Mouse (Mus musculus) ES-E14 (cell line): ENCODE measurements around the gene Hist1h4j. TPM values are rescaled to one million over a fixed set of nuclear protein-coding genes. Genes with fewer than 3 reads are reported as not detected.

Experiments used
- DNase-seq: peaks from one replicate; pipeline ENCODE4 v3.0.0-alpha.2; 2013; ENCODE audit warnings: low read depth, low spot score
- H3K27ac ChIP-seq: 2 replicates; pipeline ENCODE4 v1.5.1; 2012; ENCODE audit warnings: low read depth, mild to moderate bottlenecking, low read length, moderate library complexity, mixed read lengths; ENCODE audit not compliant: poor library complexity, insufficient read depth, severe bottlenecking
- H3K36me3 ChIP-seq: 2 replicates; pipeline ENCODE4 v1.6.1; 2012; ENCODE audit warnings: mild to moderate bottlenecking, low read length, moderate library complexity, mixed read lengths; ENCODE audit not compliant: control insufficient read depth, poor library complexity, insufficient read depth, severe bottlenecking
- H3K4me1 ChIP-seq, 2 experiments: fragments of 150-350 bp in 1 of 2; sonication (generic) in 1 of 2; 2 replicates each; pipeline ENCODE4 v1.6.1; 2012; ENCODE audit warnings: low read length in 2 of 2, mild to moderate bottlenecking in 1 of 2, mixed read lengths in 1 of 2; ENCODE audit not compliant: control insufficient read depth in 2 of 2, insufficient read depth in 2 of 2, poor library complexity in 1 of 2
- H3K4me3 ChIP-seq, 2 experiments: fragments of 150-350 bp in 1 of 2; sonication (generic) in 1 of 2; 2 replicates each; pipeline ENCODE4 v1.5.1; 2012; ENCODE audit warnings: low read length in 2 of 2, low read depth in 1 of 2, mild to moderate bottlenecking in 1 of 2, mixed read lengths in 1 of 2; ENCODE audit not compliant: insufficient read depth in 1 of 2, poor library complexity in 1 of 2, severe bottlenecking in 1 of 2
- H3K9ac ChIP-seq: 2 replicates; pipeline ENCODE4 v1.6.1; 2012; ENCODE audit warnings: low read depth, mild to moderate bottlenecking, low read length, mixed read lengths; ENCODE audit not compliant: poor library complexity, insufficient read depth, severe bottlenecking
- H3K9me3 ChIP-seq: fragments of 150-350 bp; sonication (generic); 2 replicates; pipeline ENCODE4 v1.6.1; 2012; ENCODE audit warnings: low read depth, mild to moderate bottlenecking, low read length; ENCODE audit not compliant: control insufficient read depth, insufficient read depth
- CHD2 ChIP-seq: IDR thresholded peaks from 2 replicates; pipeline ENCODE4 v1.6.1; 2014; ENCODE audit warnings: mild to moderate bottlenecking, low read depth, low read length, inconsistent platforms
- HCFC1 ChIP-seq: IDR thresholded peaks from 2 replicates; pipeline ENCODE4 v1.6.1; 2012; ENCODE audit warnings: low read length, inconsistent platforms, borderline replicate concordance; ENCODE audit not compliant: insufficient read depth
- MAFK ChIP-seq: IDR thresholded peaks from 2 replicates; pipeline ENCODE4 v1.6.1; 2014; ENCODE audit warnings: mild to moderate bottlenecking, low read depth, low read length, inconsistent platforms; ENCODE audit not compliant: insufficient read depth
- ZC3H11A ChIP-seq: IDR thresholded peaks from 2 replicates; pipeline ENCODE4 v1.6.1; 2012; ENCODE audit warnings: low read depth, mild to moderate bottlenecking, inconsistent platforms, low read length, borderline replicate concordance
- ZNF384 ChIP-seq: IDR thresholded peaks from 2 replicates; pipeline ENCODE4 v1.6.1; 2012; ENCODE audit warnings: low read depth, low read length, inconsistent platforms
- in situ Hi-C, 2 experiments: fragments of 600-800 bp; cut with MboI; formaldehyde crosslinking; loops; one replicate each; pipeline ENCODE4 v1.15.1; 2025; ENCODE audit warnings: low sequenced_read_pairs in 2 of 2, inconsistent platforms in 1 of 2; ENCODE audit not compliant: unreplicated experiment in 2 of 2
- total RNA-seq: library from RNA; depleted of rRNA; stranded (reverse); fragments of 300-350 nt; gene quantifications from 2 replicates; pipeline ENCODE4 v1.2.3, GENCODE M21; 2012

The Hist1h4j gene
- total RNA-seq, 1 experiment, result 260 TPM

GRCm38 (mm10) chr13:21729544-21729943, 5.3 kb upstream of the Hist1h4j start:
- H3K36me3 ChIP-seq, result no peaks in the 10 kb centered on the region
- in situ Hi-C loops, result loop anchor here (25.0 kb wide), 2 partner anchors 308 to 1833 kb away; partner anchors contain the start of genes Hist1h1d (in 2 of the 2), Hist1h2ad (in 2 of the 2), Hist1h2ae (in 2 of the 2) and Hist1h2bf (in 2 of the 2)
- no peak for DNase-seq
- H3K9ac ChIP-seq, result no peak overlapping the region
- no peak overlapping the region for H3K4me3 ChIP-seq
- no peak overlapping the region for H3K27ac ChIP-seq
- peaks cover 0 to 2% of the 10 kb centered on the region in 2 experiments; a peak in 1 of 4 replicates for H3K4me1 ChIP-seq
- peaks cover 9% of the 10 kb centered on the region for H3K9me3 ChIP-seq
- TF ChIP-seq CHD2, result no peak
- no peak for TF ChIP-seq MAFK
- TF ChIP-seq ZC3H11A, result no peak
- no peak for TF ChIP-seq ZNF384
- TF ChIP-seq HCFC1, result no peak

DNA sequence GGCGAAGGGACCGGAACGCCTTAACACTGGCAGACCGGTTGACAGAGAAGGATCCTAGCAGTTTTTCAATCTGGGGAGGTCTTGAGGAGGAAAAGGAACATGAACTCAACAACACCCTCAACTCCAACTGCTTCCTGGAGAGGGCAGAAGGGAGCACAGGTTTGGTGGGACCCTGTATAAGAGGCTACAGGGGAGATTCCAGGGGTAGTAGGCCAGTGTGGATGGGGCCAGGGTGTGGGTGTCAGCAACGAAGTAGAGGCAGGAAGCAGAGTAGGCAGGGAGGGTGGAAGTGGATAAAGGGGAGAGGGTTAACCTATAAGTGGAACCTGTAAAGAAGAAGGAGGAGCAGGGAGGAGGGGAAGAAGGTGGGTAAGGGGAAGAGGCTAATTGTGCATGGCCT, 1.4 kb upstream of the Hist1h4j start:
- Histone ChIP-seq H3K4me3 (no peak overlapping the region), H3K27ac (no peak overlapping the region), H3K9me3 (peaks cover 3% of the 10 kb centered on the region; the same call in 1 of the 2 replicates), H3K9ac (no peak overlapping the region), H3K36me3 (no peaks in the 10 kb centered on the region), H3K4me1 (peaks cover 0 to 2% of the 10 kb centered on the region in 2 experiments; a peak in 1 of 4 replicates)
- no peak for DNase-seq
- TF ChIP-seq CHD2, result no peak
- no peak for TF ChIP-seq ZNF384
- no peak for TF ChIP-seq MAFK
- no peak for TF ChIP-seq HCFC1
- TF ChIP-seq ZC3H11A, result no peak
- in situ Hi-C loops, result loop anchor here (10.0 to 25.0 kb wide), 3 partner anchors 301 to 1829 kb away; partner anchors contain the start of genes Hist1h1d (in 2 of the 2), Hist1h2ad (in 2 of the 2), Hist1h2ae (in 2 of the 2) and Hist1h2ah (in 2 of the 2)

GRCm38 (mm10) chr13:21734010-21734905, 606 bp upstream of the Hist1h4j start:
- in situ Hi-C loops, result loop anchor here (10.0 to 25.0 kb wide), 3 partner anchors 301 to 1828 kb away; partner anchors contain the start of genes Hist1h1d (in 2 of the 2), Hist1h2ad (in 2 of the 2), Hist1h2ae (in 2 of the 2) and Hist1h2ah (in 2 of the 2)
- H3K36me3 ChIP-seq, result no peaks in the 10 kb centered on the region
- TF ChIP-seq ZNF384 (no peak), CHD2 (no peak), ZC3H11A (no peak), MAFK (no peak), HCFC1 (0 out of 2 replicates have a peak, but pooled peaks have one; percentile 11)

DNA sequence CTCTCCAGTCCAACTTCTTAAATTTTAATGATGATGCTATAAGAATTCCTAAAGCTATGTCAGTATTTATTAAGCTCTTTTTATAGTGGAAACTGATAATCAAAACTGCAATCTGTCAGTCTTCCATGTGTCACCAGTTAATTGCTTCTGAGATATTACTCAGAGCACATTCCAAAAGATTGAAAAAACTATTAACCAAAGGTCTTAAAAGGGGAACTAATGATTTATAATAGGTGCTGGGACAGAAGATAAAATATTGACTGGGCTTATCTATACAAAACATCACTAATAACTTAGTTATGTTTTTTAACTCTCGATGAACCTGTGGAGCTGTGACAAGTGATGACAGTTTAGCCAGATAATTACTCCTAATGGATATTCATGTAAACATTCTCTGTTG, 10.1 kb downstream of the Hist1h4j start:
- in situ Hi-C loops, result loop anchor here (25.0 kb wide), 2 partner anchors 292 to 1817 kb away; partner anchors contain the start of genes Hist1h1d (in 2 of the 2), Hist1h2ad (in 2 of the 2), Hist1h2ae (in 2 of the 2) and Hist1h2bf (in 2 of the 2)
- TF ChIP-seq MAFK (no peak), ZNF384 (no peak), HCFC1 (no peak), ZC3H11A (no peak), CHD2 (no peak)
- Histone ChIP-seq H3K9me3 (no peaks in the 10 kb centered on the region), H3K36me3 (no peaks in the 10 kb centered on the region), H3K4me3 (no peak overlapping the region), H3K27ac (no peak overlapping the region), H3K4me1 (0 out of 4 replicates have a peak, but pooled peaks cover 0 to 2% of the 10 kb centered on the region in 2 experiments), H3K9ac (no peak overlapping the region)
- DNase-seq, result no peak

More at GRCm38 (mm10) chr13:21734010-21734905, 606 bp upstream of the Hist1h4j start:
- H3K9me3 ChIP-seq, result peaks cover under 1% of the 10 kb centered on the region; the same call in 1 of the 2 replicates
- H3K4me1 ChIP-seq, result peaks cover 0 to 2% of the 10 kb centered on the region in 2 experiments; a peak in 1 of 4 replicates
- H3K9ac ChIP-seq, result peak overlapping the region; percentile 84
- no peak for DNase-seq
- peak overlapping the region; percentile 71; the same call in 1 of the 2 replicates for H3K27ac ChIP-seq
- H3K4me3 ChIP-seq, result peak overlapping the region; percentile 1 to 42; a peak in 3 of 4 replicates
